Mouse (Mus musculus) neural tube, embryonic 11.5 days (tissue): ENCODE data around the gene Ecd. TPM values are rescaled to one million over a fixed set of nuclear protein-coding genes. Genes with fewer than 3 reads are reported as not detected.

ENCODE experiments used
- ATAC-seq: fragments of 200-750 bp; cut with Nextera tagmentation; 2 replicates; pipeline ENCODE4 v1.8.0; 2017; ENCODE audit warnings: moderate number of reproducible peaks, mild to moderate bottlenecking, moderate TSS enrichment, moderate library complexity; ENCODE audit not compliant: insufficient read depth, low FRiP score, low TSS enrichment
- DNase-seq: peaks from one replicate; pipeline ENCODE4 v3.0.0-alpha.2; 2015; ENCODE audit warnings: low spot score
- H3K27ac ChIP-seq: fragments of 300-500 bp; sonication (generic); 2 replicates; pipeline ENCODE4 v1.5.1; 2014; ENCODE audit warnings: low read depth, mild to moderate bottlenecking, low read length
- H3K27me3 ChIP-seq: fragments of 300-500 bp; sonication (generic); 2 replicates; pipeline ENCODE4 v1.6.1; 2014; ENCODE audit warnings: mild to moderate bottlenecking, low read length, mixed read lengths; ENCODE audit not compliant: control insufficient read depth, insufficient read depth
- H3K36me3 ChIP-seq: fragments of 300-500 bp; sonication (generic); 2 replicates; pipeline ENCODE4 v1.6.1; 2014; ENCODE audit warnings: mild to moderate bottlenecking, low read length, moderate library complexity, mixed read lengths; ENCODE audit not compliant: control insufficient read depth, insufficient read depth
- H3K4me1 ChIP-seq: fragments of 300-500 bp; sonication (generic); 2 replicates; pipeline ENCODE4 v1.6.1; 2014; ENCODE audit warnings: low read length, mixed read lengths; ENCODE audit not compliant: control insufficient read depth, insufficient read depth
- H3K4me2 ChIP-seq: fragments of 300-500 bp; sonication (generic); 2 replicates; pipeline ENCODE4 v1.6.1; 2014; ENCODE audit warnings: low read depth, mild to moderate bottlenecking, moderate library complexity
- H3K4me3 ChIP-seq: fragments of 300-500 bp; sonication (generic); 2 replicates; pipeline ENCODE4 v1.5.1; 2014; ENCODE audit warnings: low read depth, low read length
- H3K9ac ChIP-seq: fragments of 300-500 bp; sonication (generic); 2 replicates; pipeline ENCODE4 v1.6.1; 2014; ENCODE audit warnings: mild to moderate bottlenecking, low read length
- H3K9me3 ChIP-seq: fragments of 300-500 bp; sonication (generic); 2 replicates; pipeline ENCODE4 v1.6.1; 2016; ENCODE audit warnings: low read length; ENCODE audit not compliant: control insufficient read depth
- WGBS: fragments of 180-500 bp; shearing (Covaris S2); extraction: QIAGEN DNeasy Blood & Tissue Kit; methylation state at CpG from one replicate; pipeline ENCODE4 v1.1.7; 2014; 5-methylcytosine and 5-hydroxymethylcytosine counted together
- polyA plus RNA-seq: library from polyadenylated mRNA; unstranded; fragments of >200 nt; fragmentation: Nextera tagmentation; extraction: Ambion mirVana; gene quantifications from 2 replicates; pipeline ENCODE4 v1.2.1, GENCODE M21; 2014

Ecd gene
- polyA plus RNA-seq, 1 experiment from 2014 or later: 71.6 TPM

GRCm38 (mm10) chr14:20298131-20298530, 49.8 kb downstream of the Ecd start:
- no peak for ATAC-seq
- H3K9me3 ChIP-seq: no peaks in the 10 kb centered on the region
- no peaks in the 10 kb centered on the region for H3K27me3 ChIP-seq
- no peak overlapping the region for H3K4me3 ChIP-seq
- peaks cover 3% of the 10 kb centered on the region; the same call in 1 of the 2 replicates for H3K4me1 ChIP-seq
- H3K4me2 ChIP-seq: no peak overlapping the region
- WGBS: 88% methylated on average over 3 of the region's 3 CpGs
- H3K27ac ChIP-seq: no peak overlapping the region
- DNase-seq: no peak
- no peak overlapping the region for H3K9ac ChIP-seq
- no peaks in the 10 kb centered on the region for H3K36me3 ChIP-seq

- H3K9ac ChIP-seq: no peak overlapping the region
- ATAC-seq (no peak), DNase-seq (no peak)
- H3K4me1 ChIP-seq: peaks cover 3% of the 10 kb centered on the region; the same call in 1 of the 2 replicates
- WGBS: 85% methylated on average over 3 of the region's 3 CpGs
- H3K9me3 ChIP-seq: no peaks in the 10 kb centered on the region
- no peak overlapping the region for H3K27ac ChIP-seq
- no peak overlapping the region for H3K4me2 ChIP-seq
- H3K27me3 ChIP-seq: no peaks in the 10 kb centered on the region
- H3K4me3 ChIP-seq: no peak overlapping the region
- no peaks in the 10 kb centered on the region for H3K36me3 ChIP-seq
Observed at GRCm38 (mm10) chr14:20297616-20298015, 50.3 kb downstream of the Ecd start.

- H3K4me1 ChIP-seq: peaks cover 3% of the 10 kb centered on the region; the same call in 1 of the 2 replicates
- H3K4me3 ChIP-seq: peak overlapping the region; percentile 40
- peak overlapping the region; percentile 40 for H3K4me2 ChIP-seq
- no peaks in the 10 kb centered on the region for H3K36me3 ChIP-seq
- no peaks in the 10 kb centered on the region for H3K27me3 ChIP-seq
- no peak overlapping the region for H3K9ac ChIP-seq
- no peak for DNase-seq
- no peaks in the 10 kb centered on the region for H3K9me3 ChIP-seq
- H3K27ac ChIP-seq: no peak overlapping the region
- no peak for ATAC-seq
- 52% methylated on average over 8 of the region's 8 CpGs for WGBS
Observed at GRCm38 (mm10) chr14:20294947-20295346, 53.0 kb downstream of the Ecd start.

- no peaks in the 10 kb centered on the region for H3K9me3 ChIP-seq
- peaks cover 3% of the 10 kb centered on the region; the same call in 1 of the 2 replicates for H3K4me1 ChIP-seq
- H3K27ac ChIP-seq: no peak within 1 kb of the TSS
- ATAC-seq (peak; percentile 91), DNase-seq (peak; percentile 80)
- no peaks in the 10 kb centered on the region for H3K27me3 ChIP-seq
- 23% methylated on average over 14 of the region's 14 CpGs for WGBS
- H3K36me3 ChIP-seq: no peaks in the 10 kb centered on the region
- peak within 1 kb of the TSS; percentile 40 for H3K4me3 ChIP-seq
- no peak within 1 kb of the TSS for H3K9ac ChIP-seq
- H3K4me2 ChIP-seq: peak within 1 kb of the TSS; percentile 40
Observed at GRCm38 (mm10) chr14:20294117-20294892, 53.6 kb downstream of the Ecd start, which contains the start of gene Nudt13. Gene Nudt13, plus strand, starts transcription at chr14:20294697.

GRCm38 (mm10) chr14:20291391-20291790, 56.5 kb downstream of the Ecd start:
- Histone ChIP-seq H3K4me1 (peaks cover 3% of the 10 kb centered on the region; the same call in 1 of the 2 replicates), H3K4me3 (no peak overlapping the region), H3K27me3 (no peaks in the 10 kb centered on the region), H3K36me3 (no peaks in the 10 kb centered on the region), H3K4me2 (no peak overlapping the region), H3K27ac (no peak overlapping the region), H3K9me3 (no peaks in the 10 kb centered on the region), H3K9ac (no peak overlapping the region)
- 54% methylated on average over 4 of the region's 4 CpGs for WGBS
- no peak for DNase-seq
- ATAC-seq: no peak

Other genes starting within 250 kb of the Ecd start
- 9.7 and 12.7 TPM in 2 replicates for gene Saysd1, start 209.6 kb downstream of the Ecd start, polyA plus RNA-seq
- gene Kcnk5, start 166.3 kb downstream of the Ecd start, polyA plus RNA-seq: 8.8 and 9.1 TPM in 2 replicates
- not detected in 2 replicates for gene Kcnk16, start 78.9 kb downstream of the Ecd start, polyA plus RNA-seq
- 6.2 and 8.1 TPM in 2 replicates for gene Nudt13, start 53.4 kb downstream of the Ecd start, polyA plus RNA-seq
- gene Fam149b, start within 50 bp of the Ecd start, polyA plus RNA-seq: 53.1 and 55.7 TPM in 2 replicates
- gene Dnajc9, start 40.8 kb upstream of the Ecd start, polyA plus RNA-seq: 236 and 245 TPM in 2 replicates
- gene Mrps16, start 45.5 kb upstream of the Ecd start, polyA plus RNA-seq: 75.0 and 75.6 TPM in 2 replicates
- 0.24 and 0.53 TPM in 2 replicates for gene Cfap70, start 104.1 kb upstream of the Ecd start, polyA plus RNA-seq
- 14.7 and 17.2 TPM in 2 replicates for gene Anxa7, start 132.0 kb upstream of the Ecd start, polyA plus RNA-seq
- 0.81 and 0.98 TPM in 2 replicates for gene Mss51, start 148.8 kb upstream of the Ecd start, polyA plus RNA-seq
- 61.1 and 62.4 TPM in 2 replicates for gene Ppp3cb, start 198.5 kb upstream of the Ecd start, polyA plus RNA-seq